Mouse (Mus musculus) left cerebral cortex, postnatal 10 days (tissue): ENCODE measurements around the gene Baz1a. TPM values are rescaled to one million over a fixed set of nuclear protein-coding genes. Genes with fewer than 3 reads are reported as not detected.

Experiments used
- DNase-seq, 2 experiments: peaks; one replicate each; pipeline ENCODE4 v3.0.0; 2021 to 2022; ENCODE audit warnings: low spot score in 2 of 2, mixed read lengths in 1 of 2; ENCODE audit errors: extremely low spot score in 1 of 2
- intact Hi-C: fragments of 180-260 bp; cut with DNase I; formaldehyde crosslinking; loops from one replicate; pipeline ENCODE4 v1.15.1; 2025
- total RNA-seq, 2 experiments: library from RNA; stranded (reverse); gene quantifications; 2 replicates each; pipeline ENCODE4 v1.2.3; 2021

Gene Baz1a
- total RNA-seq, 2 experiments from 2014 or later: 2.3 to 2.9 TPM

GRCm38 (mm10) chr12:54879630-54880029 lies 134.5 kb downstream of the Baz1a start:
- intact Hi-C loops: loop anchor here (2.0 kb wide), 1 partner anchor 49 kb away; no protein-coding TSS in a partner anchor
- DNase-seq: peak in 1 of 2 experiments; percentile 43

DNA sequence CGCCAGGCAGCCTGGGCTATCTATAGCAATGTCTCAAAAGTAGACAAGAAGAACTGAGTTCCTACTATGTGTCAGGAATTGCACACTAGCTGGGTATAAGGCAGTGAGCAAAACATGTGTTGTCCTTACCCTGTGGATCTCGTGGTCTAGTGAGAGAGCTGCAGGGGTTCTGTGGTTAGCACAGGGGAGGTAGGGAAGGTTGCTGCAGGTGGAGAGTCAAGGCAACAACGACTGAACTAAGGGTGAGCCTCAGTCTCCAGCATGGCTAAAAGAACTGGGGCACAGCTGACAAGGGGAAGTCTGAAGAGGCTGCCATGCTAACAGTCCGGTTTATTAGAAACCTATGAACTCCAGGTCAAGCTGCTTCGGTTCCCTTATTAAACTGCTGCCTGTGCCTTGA lies 134.9 kb downstream of the Baz1a start:
- intact Hi-C loops: loop anchor here (2.0 kb wide), 1 partner anchor 48 kb away; no protein-coding TSS in a partner anchor

GRCm38 (mm10) chr12:54877875-54878274 lies 136.3 kb downstream of the Baz1a start:
- intact Hi-C loops: loop anchor here (2.0 kb wide), 1 partner anchor 47 kb away; no protein-coding TSS in a partner anchor
- DNase-seq: no peak

More for the DNA sequence above, 134.9 kb downstream of the Baz1a start:
- no peak for DNase-seq

- no peak for DNase-seq
- intact Hi-C loops: no loop called here
These were observed 137.3 kb downstream of the Baz1a start for GRCm38 (mm10) chr12:54876879-54877278.

DNA sequence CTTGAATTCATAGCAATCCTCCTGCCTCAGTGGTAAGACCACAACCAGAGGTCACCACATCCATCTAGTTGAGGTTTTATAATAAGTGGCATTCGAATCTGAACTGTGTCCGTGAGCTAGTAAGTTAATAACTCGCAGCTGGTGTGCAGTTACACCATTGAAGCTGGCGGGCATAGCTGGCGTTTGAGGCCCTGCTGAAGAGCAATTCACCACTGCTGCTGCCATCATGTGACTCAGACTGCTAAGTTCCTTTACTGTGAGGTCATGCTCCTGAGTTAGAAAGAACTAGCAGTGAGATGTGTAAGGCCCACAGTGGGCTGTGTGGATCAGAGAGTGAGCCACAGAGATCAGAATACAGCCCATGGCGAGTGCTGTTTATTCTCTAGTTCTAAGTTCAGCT lies 139.4 kb downstream of the Baz1a start:
- intact Hi-C loops: no loop called here
- no peak for DNase-seq

DNA sequence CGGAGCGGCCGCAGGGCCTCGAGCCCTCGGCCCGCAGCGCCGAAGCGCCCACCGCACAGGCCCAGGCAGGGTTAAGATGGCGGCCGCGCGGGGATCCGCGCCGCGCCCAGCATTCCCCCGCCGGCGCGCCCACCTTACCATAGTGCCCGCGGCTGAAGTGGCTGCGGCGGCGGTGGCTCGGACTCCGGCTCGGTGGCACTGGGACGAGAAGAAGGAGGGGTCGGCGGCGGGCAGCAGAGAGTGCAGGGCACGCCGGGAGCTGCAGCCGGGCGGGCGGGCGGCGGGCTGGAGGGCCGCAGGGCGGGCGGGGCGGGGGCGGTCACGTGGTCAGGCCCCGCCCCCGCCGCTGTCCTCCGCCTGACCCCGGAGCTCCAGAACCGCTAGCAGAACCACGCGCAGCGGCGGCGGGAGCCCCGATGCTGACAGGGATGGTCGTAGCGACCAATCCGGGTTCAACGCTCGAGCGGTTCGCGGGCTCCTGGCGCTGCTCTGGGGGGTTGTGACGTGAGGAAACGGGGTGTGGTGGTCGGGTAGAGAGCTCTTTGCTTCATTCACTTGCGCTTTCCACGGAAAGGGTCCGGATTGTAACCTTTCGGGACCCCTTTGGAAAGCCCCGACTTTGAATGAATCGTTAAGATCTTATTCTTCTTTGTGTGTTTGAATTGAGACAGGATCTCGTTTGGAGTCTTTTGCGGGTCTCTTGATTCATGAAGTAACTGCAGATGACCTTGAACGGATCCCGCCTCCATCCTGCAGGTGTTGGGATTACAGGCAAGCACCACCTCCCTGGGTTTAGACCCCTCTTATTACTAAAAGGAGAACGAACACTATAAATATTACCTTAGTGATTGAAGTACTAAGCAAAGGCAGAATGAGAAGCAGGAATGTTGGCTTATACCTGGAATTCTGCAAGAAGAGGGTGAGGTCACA lies 151.3 kb downstream of the Baz1a start, which contains the start of gene Cfl2:
Gene Cfl2 (minus strand): TSS at position 272 of the 930 bp plus-strand sequence.
- intact Hi-C loops: no loop called here
- peak; percentile 83 to 94 for DNase-seq

GRCm38 (mm10) chr12:54861991-54862605 lies 152.1 kb downstream of the Baz1a start:
- intact Hi-C loops: no loop called here
- peak in 1 of 2 experiments; percentile 34 for DNase-seq

DNA sequence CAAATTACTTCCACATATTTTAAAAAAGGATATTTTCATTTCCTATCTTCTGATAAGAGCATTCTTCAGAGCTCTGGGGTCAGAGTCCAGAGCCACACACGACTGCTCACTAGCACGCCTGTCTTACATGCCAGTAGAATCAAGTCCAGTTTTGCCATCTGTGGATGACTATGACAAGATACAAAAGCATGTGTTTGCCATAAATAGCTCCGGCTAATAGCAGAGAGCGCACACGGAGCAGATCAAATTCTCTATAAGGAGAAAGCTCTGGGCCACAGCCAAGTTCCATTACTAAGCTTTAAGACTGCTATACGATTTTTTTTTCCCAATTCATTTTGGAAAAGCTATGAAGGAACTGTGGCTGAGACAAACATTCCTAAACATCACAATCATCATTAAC lies 154.6 kb downstream of the Baz1a start:
- intact Hi-C loops: no loop called here
- DNase-seq: no peak

- intact Hi-C loops: no loop called here
- no peak for DNase-seq
These were observed 163.6 kb downstream of the Baz1a start for GRCm38 (mm10) chr12:54850551-54850950.

GRCm38 (mm10) chr12:54844415-54844814 lies 169.7 kb downstream of the Baz1a start:
- no peak for DNase-seq
- intact Hi-C loops: no loop called here

Other genes with a start within 250 kb of the Baz1a start
- gene Snx6, start 218.6 kb downstream of the Baz1a start, total RNA-seq: 10 to 100 TPM; 49.7 to 50.9 TPM
- 100 to 1,000 TPM; 191 to 195 TPM for gene Cfl2, start 151.5 kb downstream of the Baz1a start, total RNA-seq
- not detected for gene Gm20403, start 27.8 kb downstream of the Baz1a start, total RNA-seq
- gene 2700097O09Rik, start 65.8 kb upstream of the Baz1a start, total RNA-seq: 1 to 10 TPM; 8.6 to 9.4 TPM
- 100 to 1,000 TPM; 106 to 108 TPM for gene Srp54a, start 65.9 kb upstream of the Baz1a start, total RNA-seq
- 10 to 100 TPM; 22.3 to 38.5 TPM for gene Fam177a, start 110.1 kb upstream of the Baz1a start, total RNA-seq
- gene Srp54b, start 140.8 kb upstream of the Baz1a start, total RNA-seq: 10 to 100 TPM; 52.9 to 59.1 TPM
- gene 1700047I17Rik2, start 185.2 kb upstream of the Baz1a start, total RNA-seq: 10 to 100 TPM in 1 of 2 experiments, under 1 TPM in 1; 0.69 to 14.8 TPM
- 10 to 100 TPM; 37.0 to 40.1 TPM for gene Srp54c, start 215.8 kb upstream of the Baz1a start, total RNA-seq